Mouse (Mus musculus): ENCODE measurements around the gene Prr5l.

DNA sequence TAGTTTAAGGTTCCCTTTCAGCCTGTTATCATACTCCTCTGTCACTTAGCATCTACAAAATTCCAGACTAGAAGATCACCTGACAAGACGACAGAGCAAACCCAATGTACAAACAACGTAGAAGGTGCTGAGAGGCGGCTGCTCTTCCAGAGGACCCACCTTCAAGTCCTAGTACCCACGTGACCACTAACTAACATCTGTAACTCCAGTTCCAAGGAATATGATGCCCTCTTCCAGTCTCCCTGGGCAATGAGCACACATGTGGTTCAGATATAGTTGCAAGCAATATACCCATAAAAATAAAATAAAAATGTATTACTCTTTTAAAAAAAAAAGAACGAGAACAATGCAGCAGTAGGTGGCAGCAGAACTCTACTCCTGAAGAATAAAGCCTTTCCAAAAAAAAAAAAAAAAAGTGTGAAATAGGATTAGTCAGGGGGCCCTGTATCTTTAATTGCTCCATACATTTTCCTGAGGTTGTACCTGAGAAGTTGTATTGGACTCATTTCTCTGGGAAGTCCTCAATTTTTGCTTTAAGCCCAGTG is 176.8 kb downstream of the Prr5l start:
- TF ChIP-seq CTCF (IDR thresholded peaks at IDR 0.05; ENCODE audit: low read depth, low read length) (no peak), TAL1 (conservative IDR thresholded peaks at IDR 0.05; ENCODE audit: low read depth, low read length) (no peak)
